Mouse (Mus musculus) hindbrain, embryonic 11.5 days (tissue): ENCODE measurements at regions not wholly inside any gene's neighbourhood (a gene's known extent, or its start where the extent isn't known, plus 50 kb on each side); places are given as distances from the start of the nearest gene placed in this dataset.

Experiments
- ATAC-seq: fragments of 200-750 bp; cut with Nextera tagmentation; 2 replicates; pipeline ENCODE4 v1.8.0; 2017; ENCODE audit warnings: mild to moderate bottlenecking, moderate TSS enrichment, moderate library complexity; ENCODE audit not compliant: low FRiP score
- DNase-seq: peaks from one replicate; pipeline ENCODE4 v3.0.0-alpha.2; 2015; ENCODE audit warnings: low spot score
- H3K27ac ChIP-seq: fragments of 300-500 bp; sonication (generic); 2 replicates; pipeline ENCODE4 v1.5.1; 2014; ENCODE audit warnings: mild to moderate bottlenecking, low read depth, low read length
- H3K27me3 ChIP-seq: fragments of 300-500 bp; sonication (generic); 2 replicates; pipeline ENCODE4 v1.6.1; 2014; ENCODE audit warnings: mild to moderate bottlenecking, low read length, moderate library complexity, mixed read lengths; ENCODE audit not compliant: control insufficient read depth, insufficient read depth
- H3K36me3 ChIP-seq: fragments of 300-500 bp; sonication (generic); 2 replicates; pipeline ENCODE4 v1.6.1; 2014; ENCODE audit warnings: mild to moderate bottlenecking, low read length, moderate library complexity, mixed read lengths; ENCODE audit not compliant: control insufficient read depth, insufficient read depth
- H3K4me1 ChIP-seq: fragments of 300-500 bp; sonication (generic); replicated peaks from 2 replicates; pipeline ENCODE4 v1.6.1; 2014; ENCODE audit warnings: low read length, mixed read lengths; ENCODE audit not compliant: control insufficient read depth, insufficient read depth
- H3K4me2 ChIP-seq: fragments of 300-500 bp; sonication (generic); replicated peaks from 2 replicates; pipeline ENCODE4 v1.6.1; 2014; ENCODE audit warnings: mild to moderate bottlenecking, low read depth, low read length
- H3K4me3 ChIP-seq: fragments of 300-500 bp; sonication (generic); 2 replicates; pipeline ENCODE4 v1.5.1; 2014; ENCODE audit warnings: low read depth, low read length
- H3K9ac ChIP-seq: fragments of 300-500 bp; sonication (generic); 2 replicates; pipeline ENCODE4 v1.6.1; 2014; ENCODE audit warnings: low read depth, low read length
- H3K9me3 ChIP-seq: fragments of 300-500 bp; sonication (generic); 2 replicates; pipeline ENCODE4 v1.6.1; 2016; ENCODE audit warnings: low read length; ENCODE audit not compliant: control insufficient read depth
- WGBS: fragments of 180-500 bp; shearing (Covaris S2); extraction: QIAGEN DNeasy Blood & Tissue Kit; methylation state at CpG from one replicate; pipeline ENCODE4 v1.1.7; 2014; 5-methylcytosine and 5-hydroxymethylcytosine counted together

DNA sequence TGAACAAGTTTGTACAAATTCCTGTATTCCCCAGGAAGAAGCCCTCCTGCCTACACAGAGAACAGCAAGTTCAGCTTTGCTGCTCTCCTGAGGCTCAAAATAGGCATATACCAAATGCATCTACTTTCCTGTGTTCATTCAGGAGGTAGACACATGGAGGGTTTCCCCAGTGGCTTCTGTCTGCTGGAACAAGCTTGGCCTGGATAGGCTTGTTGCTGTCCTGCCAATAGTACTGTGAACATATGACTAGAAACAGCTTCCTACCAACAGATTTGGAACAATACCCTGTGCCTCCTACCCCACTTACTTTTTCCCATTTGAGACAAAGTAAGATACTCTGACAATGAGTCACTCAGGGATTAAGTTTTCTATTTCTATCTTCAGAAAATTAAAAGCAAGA, 93.8 kb upstream of the Wdpcp start:
- no peak overlapping the region for H3K4me2 ChIP-seq
- H3K4me1 ChIP-seq: no peaks in the 10 kb centered on the region
- no peak for DNase-seq
- no peaks in the 10 kb centered on the region for H3K9me3 ChIP-seq
- ATAC-seq: no peak
- no peaks in the 10 kb centered on the region for H3K27me3 ChIP-seq
- H3K27ac ChIP-seq: no peak overlapping the region
- no peaks in the 10 kb centered on the region for H3K36me3 ChIP-seq
- no peak overlapping the region for H3K4me3 ChIP-seq
- no peak overlapping the region for H3K9ac ChIP-seq

GRCm38 (mm10) chr11:21470711-21471110, 99.7 kb upstream of the Ugp2 start:
- no peaks in the 10 kb centered on the region for H3K9me3 ChIP-seq
- 73% methylated on average over 4 of the region's 4 CpGs for whole genome bisulfite sequencing
- H3K27me3 ChIP-seq: no peaks in the 10 kb centered on the region

DNA sequence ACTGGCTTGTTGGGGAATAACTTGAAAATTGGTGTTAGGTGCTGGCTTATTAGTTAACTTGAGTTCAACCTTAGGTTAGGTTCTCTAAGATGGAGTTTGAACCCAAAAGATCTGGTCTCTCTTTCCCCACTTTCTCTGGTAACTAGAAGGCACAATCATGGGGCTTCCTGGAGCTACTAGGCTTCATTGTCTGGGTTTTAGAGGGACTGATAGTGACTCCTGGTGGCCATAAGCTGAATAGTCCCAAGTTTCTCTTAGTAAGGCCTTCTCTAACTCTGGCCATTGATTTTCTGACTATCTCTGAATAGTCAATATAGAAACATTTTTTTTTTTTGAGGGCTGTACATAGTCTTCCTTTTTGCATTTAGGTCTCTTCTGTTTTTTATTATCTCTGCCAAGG, 97.5 kb upstream of the Ugp2 start:
- Histone ChIP-seq H3K9ac (no peak overlapping the region), H3K27me3 (no peaks in the 10 kb centered on the region), H3K36me3 (no peaks in the 10 kb centered on the region), H3K4me1 (no peaks in the 10 kb centered on the region), H3K27ac (no peak overlapping the region), H3K9me3 (no peaks in the 10 kb centered on the region), H3K4me3 (no peak overlapping the region), H3K4me2 (no peak overlapping the region)
- ATAC-seq: no peak
- DNase-seq: peak; percentile 15

More at GRCm38 (mm10) chr11:21470711-21471110, 99.7 kb upstream of the Ugp2 start:
- DNase-seq (no peak), ATAC-seq (no peak)
- no peaks in the 10 kb centered on the region for H3K36me3 ChIP-seq
- H3K27ac ChIP-seq: no peak overlapping the region
- H3K9ac ChIP-seq: no peak overlapping the region
- H3K4me1 ChIP-seq: no peaks in the 10 kb centered on the region
- no peak overlapping the region for H3K4me3 ChIP-seq
- H3K4me2 ChIP-seq: no peak overlapping the region

- DNase-seq: no peak
- no peaks in the 10 kb centered on the region for H3K36me3 ChIP-seq
- no peak for ATAC-seq
- no peaks in the 10 kb centered on the region for H3K27me3 ChIP-seq
- H3K27ac ChIP-seq: no peak overlapping the region
- no peaks in the 10 kb centered on the region for H3K4me1 ChIP-seq
- H3K4me3 ChIP-seq: no peak overlapping the region
- H3K9me3 ChIP-seq: no peaks in the 10 kb centered on the region
- H3K4me2 ChIP-seq: no peak overlapping the region
- no peak overlapping the region for H3K9ac ChIP-seq
These were observed 89.0 kb upstream of the Ugp2 start for GRCm38 (mm10) chr11:21460011-21460410.

DNA sequence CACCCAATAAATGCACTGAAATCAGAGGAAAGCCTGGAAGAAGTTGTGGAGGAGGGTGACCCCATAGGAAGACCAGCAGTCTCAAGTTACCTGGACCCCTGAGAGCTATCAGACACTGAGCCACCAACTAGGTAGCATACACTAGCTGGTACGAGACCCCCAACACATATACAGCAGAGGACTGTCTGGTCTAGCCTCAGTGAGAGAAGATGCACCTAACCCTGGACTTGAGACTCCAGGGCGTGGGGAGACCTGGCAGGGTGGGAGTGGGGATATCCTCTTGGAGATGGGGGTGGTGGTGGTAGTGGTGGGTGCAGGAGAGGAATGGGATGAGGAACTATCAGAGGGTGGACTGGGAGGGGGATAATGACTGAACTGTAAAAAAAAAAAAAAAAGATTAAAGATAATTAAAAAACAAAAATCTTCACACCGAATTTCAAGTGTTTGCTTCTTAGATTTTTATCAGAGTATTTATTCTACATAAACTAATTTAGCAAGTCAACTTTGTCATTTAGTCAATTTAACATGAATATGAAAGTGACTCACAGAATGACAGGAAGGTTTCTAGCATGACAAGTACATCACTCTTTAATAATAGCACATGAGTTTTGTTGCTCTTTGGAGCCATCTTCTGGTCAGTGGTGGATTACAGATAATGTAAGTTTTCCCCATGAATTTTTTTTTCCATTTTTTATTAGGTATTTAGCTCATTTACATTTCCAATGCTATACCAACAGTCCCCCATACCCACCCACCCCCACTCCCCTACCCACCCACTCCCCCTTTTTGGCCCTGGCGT, 82.5 kb upstream of the Ugp2 start:
- 72% methylated on average over 3 of the region's 4 CpGs for WGBS
- H3K27ac ChIP-seq: no peak overlapping the region
- H3K9me3 ChIP-seq: no peaks in the 10 kb centered on the region
- no peaks in the 10 kb centered on the region for H3K27me3 ChIP-seq
- no peaks in the 10 kb centered on the region for H3K4me1 ChIP-seq
- no peaks in the 10 kb centered on the region for H3K36me3 ChIP-seq
- no peak overlapping the region for H3K4me2 ChIP-seq
- no peak overlapping the region for H3K9ac ChIP-seq
- ATAC-seq (no peak), DNase-seq (peak; percentile 49)
- H3K4me3 ChIP-seq: no peak overlapping the region

DNA sequence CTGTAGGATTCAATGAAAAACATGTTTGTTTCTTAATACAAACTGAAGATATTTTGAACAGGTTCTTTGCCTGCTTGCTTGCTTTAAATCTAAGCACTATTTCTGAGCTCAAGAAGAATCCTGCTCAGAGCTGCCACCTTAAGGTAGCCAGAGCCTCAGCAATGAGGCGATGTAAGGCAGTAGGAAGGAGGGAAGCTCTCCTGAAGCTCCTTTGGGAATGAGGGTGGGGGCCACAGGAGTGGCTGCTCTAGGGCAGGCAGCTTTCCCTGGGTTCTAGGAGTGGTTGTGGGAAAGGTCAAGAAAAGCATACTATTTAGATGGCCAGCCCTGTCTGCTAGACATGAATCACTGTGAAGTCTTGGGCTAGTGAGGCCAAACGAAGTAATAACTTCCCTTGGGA, 62.7 kb upstream of the Ugp2 start:
- 40% methylated on average over 2 of the region's 2 CpGs for WGBS
- no peaks in the 10 kb centered on the region for H3K27me3 ChIP-seq
- H3K36me3 ChIP-seq: no peaks in the 10 kb centered on the region
- no peak overlapping the region for H3K4me2 ChIP-seq
- H3K9me3 ChIP-seq: no peaks in the 10 kb centered on the region
- H3K9ac ChIP-seq: no peak overlapping the region
- H3K27ac ChIP-seq: no peak overlapping the region
- no peaks in the 10 kb centered on the region for H3K4me1 ChIP-seq
- no peak for ATAC-seq
- no peak overlapping the region for H3K4me3 ChIP-seq
- no peak for DNase-seq

- ATAC-seq: no peak
- H3K9ac ChIP-seq: no peak overlapping the region
- H3K9me3 ChIP-seq: no peaks in the 10 kb centered on the region
- H3K27me3 ChIP-seq: no peaks in the 10 kb centered on the region
- no peaks in the 10 kb centered on the region for H3K4me1 ChIP-seq
- no peak overlapping the region for H3K4me2 ChIP-seq
- no peak for DNase-seq
- no peak overlapping the region for H3K4me3 ChIP-seq
- H3K27ac ChIP-seq: no peak overlapping the region
- no peaks in the 10 kb centered on the region for H3K36me3 ChIP-seq
- WGBS: 51% methylated on average over 1 of the region's 1 CpGs
These were observed 59.0 kb upstream of the Ugp2 start for GRCm38 (mm10) chr11:21430021-21430420.

DNA sequence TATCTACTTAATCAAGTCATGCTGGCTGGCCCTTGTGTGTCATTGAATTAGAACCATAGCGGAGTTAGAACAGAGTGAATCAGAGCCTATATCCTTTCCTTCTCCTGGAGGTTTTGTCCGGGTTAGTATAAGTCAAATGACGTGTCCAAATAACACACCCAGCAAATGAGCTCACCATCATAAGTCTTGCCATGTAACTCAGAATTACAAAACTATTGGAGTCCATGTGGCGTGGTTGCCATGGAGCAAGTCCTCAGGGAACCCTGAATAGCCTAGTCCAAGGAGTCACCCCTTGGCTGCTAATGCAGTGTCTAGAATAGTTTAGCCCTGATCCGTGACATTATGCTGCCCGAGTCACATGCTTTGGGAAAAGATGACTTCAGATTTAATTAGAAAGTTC, 57.7 kb upstream of the Ugp2 start:
- no peak overlapping the region for H3K27ac ChIP-seq

DNA sequence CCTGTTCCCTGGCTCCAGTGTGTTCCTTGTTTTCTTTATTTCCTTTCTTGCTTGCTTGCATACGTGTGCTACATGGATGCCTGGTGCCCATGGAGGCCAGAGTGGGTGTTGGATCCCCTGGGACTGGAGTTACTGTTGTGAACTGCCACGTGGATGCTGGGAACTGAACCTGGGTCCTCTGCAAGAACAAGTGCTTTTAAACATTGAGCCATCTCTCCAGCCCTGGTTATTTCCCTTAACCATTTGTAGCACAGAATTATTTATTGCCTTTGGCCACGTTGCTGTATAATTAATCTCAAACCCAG, 57.0 kb upstream of the Ugp2 start:
- DNase-seq (no peak), ATAC-seq (no peak)
- Histone ChIP-seq H3K9me3 (no peaks in the 10 kb centered on the region), H3K4me3 (no peak overlapping the region), H3K27me3 (no peaks in the 10 kb centered on the region), H3K4me2 (no peak overlapping the region), H3K4me1 (no peaks in the 10 kb centered on the region), H3K36me3 (no peaks in the 10 kb centered on the region), H3K9ac (no peak overlapping the region), H3K27ac (no peak overlapping the region)
- WGBS: 66% methylated on average over 3 of the region's 3 CpGs

More for the DNA sequence above, 57.7 kb upstream of the Ugp2 start:
- Histone ChIP-seq H3K4me2 (no peak overlapping the region), H3K4me1 (no peaks in the 10 kb centered on the region), H3K36me3 (no peaks in the 10 kb centered on the region), H3K4me3 (no peak overlapping the region), H3K27me3 (no peaks in the 10 kb centered on the region), H3K9ac (no peak overlapping the region), H3K9me3 (no peaks in the 10 kb centered on the region)
- ATAC-seq (peak; percentile 22; the same call in 1 of the 2 replicates), DNase-seq (no peak)
- WGBS: 77% methylated on average over 6 of the region's 6 CpGs
